Mouse (Mus musculus): ENCODE measurements at regions not wholly inside any gene's neighbourhood (a gene's known extent, or its start where the extent isn't known, plus 50 kb on each side); places are given as distances from the start of the nearest gene placed in this dataset.
"Not testable (repeated sequence)": the region's sequence is repeated elsewhere in the genome, so short reads cannot be mapped to it uniquely, and the experiment has no call there.

DNA sequence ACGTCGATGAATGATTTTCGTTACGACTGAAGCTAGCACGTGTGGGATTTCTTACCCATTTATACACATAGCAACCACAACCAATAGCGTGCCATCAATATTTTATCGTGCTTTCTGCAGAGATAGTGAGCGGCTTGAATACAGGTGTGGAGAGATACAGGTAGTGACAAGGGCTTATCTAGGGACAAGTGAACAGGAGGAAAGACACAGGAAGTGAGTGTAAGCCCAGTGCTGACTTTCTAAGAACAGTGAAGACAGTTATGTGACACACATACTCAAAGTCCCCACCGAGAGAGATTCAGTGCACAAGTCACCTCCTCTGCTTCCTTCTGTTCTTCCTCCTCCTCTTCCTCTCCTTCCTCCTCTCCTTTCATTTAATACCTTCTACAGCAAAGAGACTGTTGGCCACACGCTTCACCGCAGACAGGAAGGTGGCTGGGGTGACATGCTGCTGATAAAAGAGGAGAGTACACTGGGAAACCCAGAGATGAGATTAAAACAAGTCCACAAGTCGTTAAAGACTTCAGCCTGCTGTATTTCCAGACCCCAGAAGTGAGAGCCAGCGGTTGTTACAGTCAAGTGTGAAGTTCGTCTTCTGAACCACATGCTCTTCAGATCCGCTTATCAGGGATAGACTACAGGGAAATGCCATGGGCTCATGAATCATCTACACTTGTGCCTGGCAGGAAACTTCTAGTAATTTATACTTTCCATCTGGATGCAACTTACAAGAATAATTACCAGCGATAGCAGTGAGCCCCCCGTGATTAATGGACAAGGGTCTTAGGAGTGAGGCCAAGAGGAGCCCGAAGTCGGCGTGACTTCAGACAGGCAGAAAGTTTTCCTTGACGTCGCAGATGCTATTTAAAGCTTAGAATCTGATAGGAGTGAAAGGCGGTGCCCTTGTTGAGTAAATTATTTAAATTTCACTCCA lies 180.5 kb downstream of the Gxylt1 start:
- DNase-seq (ENCODE audit: low read depth, low spot score), result no peak

GRCm38 (mm10) chr15:93091396-93091795 lies 183.6 kb downstream of the Gxylt1 start:
- DNase-seq (ENCODE audit: low read depth, low spot score), result no peak

GRCm38 (mm10) chr15:93089347-93089746 lies 185.6 kb downstream of the Gxylt1 start:
- no peak for DNase-seq (ENCODE audit: low read depth, low spot score)

GRCm38 (mm10) chr15:93084967-93085617 lies 189.9 kb downstream of the Gxylt1 start:
- no peak for DNase-seq (ENCODE audit: low read depth, low spot score)

DNA sequence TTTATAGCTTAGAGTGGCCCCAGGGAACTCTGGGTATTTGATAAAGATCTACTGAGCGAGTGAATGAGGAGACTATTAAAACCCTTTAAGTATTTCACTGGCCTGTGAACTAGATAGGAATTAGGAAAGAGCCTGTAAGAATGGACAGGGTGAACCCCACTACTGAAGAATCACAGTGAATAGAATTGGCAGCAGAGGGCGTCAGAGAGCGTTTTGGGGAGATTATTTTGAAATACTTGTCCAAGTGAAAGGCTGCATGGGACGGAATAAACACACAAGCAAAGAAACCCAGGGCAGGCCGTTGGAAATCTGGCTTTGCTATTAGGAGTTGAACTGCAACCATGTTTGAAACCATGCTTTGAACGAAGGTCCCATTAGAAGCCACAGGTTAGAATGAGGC lies 200.9 kb downstream of the Gxylt1 start:
- no peak for DNase-seq (ENCODE audit: low read depth, low spot score)

GRCm38 (mm10) chr15:93062213-93063131 lies 212.5 kb downstream of the Gxylt1 start:
- no peak for DNase-seq (ENCODE audit: low read depth, low spot score)

- no peak for DNase-seq (ENCODE audit: low read depth, low spot score)
These were observed 221.5 kb downstream of the Gxylt1 start for GRCm38 (mm10) chr15:93053471-93053870.

DNA sequence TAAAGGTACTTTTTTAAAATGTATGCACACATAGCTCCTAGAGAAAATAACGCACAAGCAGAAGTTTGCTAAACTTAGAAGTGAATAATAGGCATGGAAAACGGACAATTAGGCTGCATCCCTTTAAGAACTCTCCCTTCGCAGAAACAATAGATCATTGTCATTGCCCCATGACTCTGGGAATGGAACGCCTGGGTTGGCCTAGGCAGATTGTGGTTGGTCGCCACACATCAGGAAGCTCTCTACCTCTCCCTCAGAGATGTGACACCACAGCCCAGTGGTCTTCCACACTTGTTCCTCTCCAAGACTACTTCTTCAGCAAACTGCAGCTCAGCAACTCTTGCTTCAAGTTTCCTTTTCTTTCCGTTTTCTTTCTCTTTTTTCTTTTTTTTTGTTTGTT lies 247.8 kb downstream of the Gxylt1 start:
- DNase-seq (ENCODE audit: low read depth, low spot score), result no peak

- DNase-seq (ENCODE audit: low read depth, low spot score), result no peak
These were observed 248.4 kb downstream of the Gxylt1 start for GRCm38 (mm10) chr15:93026456-93027078.

GRCm38 (mm10) chr15:93025791-93026190 lies 249.2 kb downstream of the Gxylt1 start:
- DNase-seq (ENCODE audit: low read depth, low spot score), result no peak

DNA sequence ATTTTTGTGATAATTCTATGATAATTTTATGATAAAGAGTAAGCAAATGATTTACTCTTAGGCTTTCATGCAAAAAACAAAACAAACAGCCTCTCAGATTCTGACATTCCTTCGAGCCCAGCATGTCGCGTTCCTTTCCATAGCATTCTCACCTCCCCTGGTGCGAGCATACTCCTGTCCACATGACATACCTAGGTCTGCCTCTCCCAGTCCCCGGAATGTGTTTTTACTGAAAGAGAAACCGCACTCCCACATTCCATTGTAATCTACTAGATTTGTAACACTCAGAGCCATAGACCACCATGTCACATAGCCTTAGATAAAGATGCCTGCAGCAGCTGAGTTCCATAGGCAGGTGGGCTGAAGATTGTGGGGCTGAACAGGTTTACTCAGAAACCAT lies 250.8 kb downstream of the Gxylt1 start:
- DNase-seq (ENCODE audit: low read depth, low spot score), result no peak

DNA sequence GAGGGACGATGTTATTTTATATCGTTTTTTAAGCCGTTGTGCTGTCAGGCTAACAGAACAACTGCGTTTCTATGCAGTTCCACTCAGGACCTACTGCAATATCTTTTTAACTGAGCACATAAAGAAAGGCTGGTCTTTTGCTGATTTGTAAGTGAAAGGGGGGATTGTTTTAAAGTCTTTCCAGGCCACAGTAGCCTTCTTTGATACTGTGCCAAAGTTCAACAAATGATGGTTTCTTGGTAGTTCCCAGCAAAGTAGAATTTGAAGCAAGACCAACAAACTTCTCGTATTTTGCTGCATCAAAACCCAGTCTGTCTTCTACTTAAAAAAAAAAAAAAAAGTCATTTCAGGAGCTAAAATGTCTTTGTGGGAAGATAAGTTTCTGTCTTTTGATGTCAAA lies 263.8 kb downstream of the Gxylt1 start:
- no peak for DNase-seq (ENCODE audit: low read depth, low spot score)

GRCm38 (mm10) chr15:93010629-93011028 lies 264.4 kb downstream of the Gxylt1 start:
- peak; percentile 4 for DNase-seq (ENCODE audit: low read depth, low spot score)

GRCm38 (mm10) chr15:93005751-93006231 lies 269.2 kb downstream of the Gxylt1 start:
- no peak for DNase-seq (ENCODE audit: low read depth, low spot score)

GRCm38 (mm10) chr15:93005186-93005585 lies 269.8 kb downstream of the Gxylt1 start:
- not testable (repeated sequence) for DNase-seq (ENCODE audit: low read depth, low spot score)

DNA sequence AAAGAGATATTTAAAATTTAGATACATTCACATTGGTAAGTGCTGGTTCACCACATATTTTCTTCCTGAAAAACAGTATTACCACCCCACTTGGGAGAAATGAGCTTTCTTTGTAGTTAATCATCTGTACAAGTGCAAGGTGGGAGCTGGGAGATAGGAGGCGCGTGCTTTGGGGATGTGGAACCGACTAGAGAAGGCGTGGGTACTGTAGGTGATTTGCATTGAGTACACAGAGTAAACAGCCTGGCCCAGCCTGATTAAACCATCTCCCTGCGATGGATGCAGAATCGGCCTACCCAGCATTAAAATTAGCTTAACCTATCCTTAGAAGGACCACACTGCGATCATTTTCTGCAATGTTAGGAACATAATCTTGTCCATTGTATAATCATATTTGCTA lies 270.4 kb downstream of the Gxylt1 start:
- DNase-seq (ENCODE audit: low read depth, low spot score), result no peak

- no peak for DNase-seq (ENCODE audit: low read depth, low spot score)
These were observed 271.7 kb downstream of the Gxylt1 start for GRCm38 (mm10) chr15:93003233-93003632.

DNA sequence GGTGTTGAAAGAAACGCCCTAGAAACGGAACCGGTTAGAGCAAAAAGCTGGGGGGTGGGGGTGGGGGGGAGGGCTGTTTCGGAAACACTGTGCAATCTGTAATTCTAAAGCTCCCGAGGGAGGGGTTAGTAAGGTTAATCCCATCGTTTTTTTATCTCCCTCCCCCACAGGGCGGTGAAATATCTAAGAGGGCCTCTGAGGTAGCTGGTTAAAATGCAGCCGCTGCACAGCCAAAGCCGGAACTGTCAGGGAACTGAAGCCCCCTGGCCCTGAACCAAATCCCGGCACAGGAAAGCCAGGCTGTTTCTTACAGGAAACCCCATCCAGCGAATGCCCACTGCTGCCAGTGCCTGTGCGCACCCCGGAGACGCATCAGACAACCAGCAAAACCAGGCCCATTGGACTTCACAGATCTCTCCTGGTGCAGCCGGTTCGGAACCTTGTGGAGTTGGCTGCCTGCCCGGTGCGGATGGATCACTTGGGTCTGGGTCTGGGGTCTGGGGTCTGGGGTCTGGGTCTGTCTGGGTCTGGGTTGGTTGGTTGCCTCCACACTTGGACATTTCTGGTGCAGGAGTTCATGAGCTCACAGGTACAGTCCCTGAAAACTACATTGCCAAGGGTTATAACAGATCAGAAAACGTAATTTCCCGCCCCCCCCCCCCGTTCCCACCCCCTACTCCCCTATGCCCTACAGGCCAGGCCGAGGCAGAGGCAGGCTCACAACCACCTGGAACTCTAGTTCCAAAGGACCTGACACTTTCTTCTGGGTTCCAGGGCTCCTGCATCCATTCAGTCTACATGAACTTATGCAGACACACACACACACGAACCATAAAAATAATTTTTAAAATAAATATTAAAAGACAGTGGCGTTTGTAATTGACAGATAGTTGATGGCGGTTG lies 272.7 kb downstream of the Gxylt1 start:
- DNase-seq (ENCODE audit: low read depth, low spot score), result no peak

DNA sequence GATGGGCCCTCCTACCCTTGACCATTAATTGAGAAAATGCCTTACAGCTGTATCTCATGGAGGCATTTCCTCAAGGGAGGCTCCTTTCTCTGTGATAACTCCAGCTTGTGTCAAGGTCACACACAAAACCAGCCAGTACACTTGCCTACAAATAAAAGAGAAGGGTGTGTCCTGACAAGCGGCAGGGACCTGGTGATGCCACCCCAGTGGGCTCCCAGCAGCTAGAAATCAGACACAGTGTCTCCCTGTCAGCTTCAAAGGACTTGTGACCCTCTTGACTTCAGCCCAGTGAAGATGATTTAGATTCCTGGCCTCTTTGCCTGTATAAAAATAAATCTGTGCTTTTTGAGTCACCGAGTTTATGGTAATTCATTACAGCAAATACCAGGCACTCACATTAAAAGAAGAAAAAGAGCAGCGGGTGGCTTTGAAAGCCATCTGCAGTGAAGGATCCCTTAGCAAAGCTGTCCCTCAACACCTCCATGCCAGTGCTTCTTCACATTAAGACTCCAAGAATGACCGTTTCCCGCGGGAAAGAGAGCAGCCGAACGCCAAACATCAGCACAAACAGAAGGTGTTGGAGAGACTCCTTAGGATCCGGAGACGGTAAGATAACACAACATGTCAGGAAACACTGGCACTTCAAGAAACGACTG lies 273.5 kb downstream of the Gxylt1 start:
- no peak for DNase-seq (ENCODE audit: low read depth, low spot score)

DNA sequence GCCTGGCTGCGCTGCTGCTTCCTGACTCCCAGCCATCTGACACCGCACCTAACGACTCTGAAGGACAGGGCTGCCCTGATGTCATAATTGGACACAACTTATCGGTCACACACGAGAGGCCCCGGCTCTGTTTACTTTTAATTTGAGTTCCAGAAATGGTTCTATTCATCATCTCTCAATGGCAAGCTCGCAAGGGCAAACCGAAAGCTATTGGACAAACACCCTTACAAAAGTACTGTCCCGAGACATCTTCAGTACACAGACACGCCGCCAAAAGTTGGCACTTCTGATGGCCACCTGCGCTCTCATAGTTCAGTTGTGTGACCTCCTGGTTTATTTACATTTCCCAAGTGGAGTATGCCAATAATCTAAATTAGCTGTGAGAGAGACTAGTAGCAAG lies 274.9 kb downstream of the Gxylt1 start:
- DNase-seq (ENCODE audit: low read depth, low spot score), result no peak

Data from 3T3-L1 (cell line).